Mouse (Mus musculus) midbrain, embryonic 13.5 days (tissue): ENCODE data around the gene Kcnq2. TPM values are rescaled to one million over a fixed set of nuclear protein-coding genes. Genes with fewer than 3 reads are reported as not detected.

ENCODE experiments used
- ATAC-seq: fragments of 200-750 bp; cut with Nextera tagmentation; 2 replicates; pipeline ENCODE4 v1.8.0; 2017; ENCODE audit warnings: mild to moderate bottlenecking, moderate TSS enrichment, moderate library complexity
- H3K27ac ChIP-seq: fragments of 300-500 bp; sonication (generic); 2 replicates; pipeline ENCODE4 v1.5.1; 2015; ENCODE audit warnings: inconsistent platforms, mild to moderate bottlenecking, moderate library complexity
- H3K27me3 ChIP-seq: fragments of 300-500 bp; sonication (generic); 2 replicates; pipeline ENCODE4 v1.6.1; 2015; ENCODE audit warnings: mild to moderate bottlenecking, inconsistent platforms
- H3K36me3 ChIP-seq: fragments of 300-500 bp; sonication (generic); 2 replicates; pipeline ENCODE4 v1.6.1; 2015; ENCODE audit warnings: mild to moderate bottlenecking, inconsistent platforms
- H3K4me1 ChIP-seq: fragments of 300-500 bp; sonication (generic); replicated peaks from 2 replicates; pipeline ENCODE4 v1.6.1; 2015; ENCODE audit warnings: inconsistent platforms
- H3K4me2 ChIP-seq: fragments of 300-500 bp; sonication (generic); replicated peaks from 2 replicates; pipeline ENCODE4 v1.6.1; 2015; ENCODE audit warnings: moderate library complexity, mild to moderate bottlenecking, inconsistent platforms
- H3K4me3 ChIP-seq: fragments of 300-500 bp; sonication (generic); replicated peaks from 2 replicates; pipeline ENCODE4 v1.5.1; 2015; ENCODE audit warnings: mild to moderate bottlenecking, inconsistent platforms
- H3K9ac ChIP-seq: fragments of 300-500 bp; sonication (generic); replicated peaks from 2 replicates; pipeline ENCODE4 v1.6.1; 2015; ENCODE audit warnings: mild to moderate bottlenecking, inconsistent platforms
- H3K9me3 ChIP-seq: fragments of 300-500 bp; sonication (generic); 2 replicates; pipeline ENCODE4 v1.6.1; 2016; ENCODE audit warnings: mild to moderate bottlenecking, inconsistent platforms
- WGBS: fragments of 180-500 bp; shearing (Covaris S2); methylation state at CpG from one replicate; pipeline ENCODE4 v1.1.7; 2015; 5-methylcytosine and 5-hydroxymethylcytosine counted together
- polyA plus RNA-seq: library from polyadenylated mRNA; unstranded; fragments of >200 nt; fragmentation: Nextera tagmentation; extraction: Ambion mirVana; gene quantifications from 2 replicates; pipeline ENCODE4 v1.2.1, GENCODE M21; 2015

Gene Kcnq2
- polyA plus RNA-seq, 1 experiment from 2014 or later, result 47.3 TPM

GRCm38 (mm10) chr2:181156248-181157121, 21.4 kb upstream of the Kcnq2 start, which contains the start of gene Eef1a2:
Gene Eef1a2 (minus strand): TSS chr2:181157014.
- no peaks in the 10 kb centered on the region for H3K9me3 ChIP-seq
- H3K27ac ChIP-seq, result peak within 1 kb of the TSS; percentile 86
- H3K27me3 ChIP-seq, result peaks cover 31% of the 10 kb centered on the region
- peak within 1 kb of the TSS; percentile 52 for H3K4me3 ChIP-seq
- peaks cover 59% of the 10 kb centered on the region for H3K4me1 ChIP-seq
- 3% methylated on average over 55 of the region's 55 CpGs for WGBS
- peak within 1 kb of the TSS; percentile 77 for H3K9ac ChIP-seq
- H3K36me3 ChIP-seq, result peaks cover 6% of the 10 kb centered on the region; the same call in 1 of the 2 replicates
- H3K4me2 ChIP-seq, result peak within 1 kb of the TSS; percentile 61
- ATAC-seq, result peak; percentile 77

- H3K9me3 ChIP-seq, result no peaks in the 10 kb centered on the region
- peaks cover 37% of the 10 kb centered on the region for H3K27me3 ChIP-seq
- H3K9ac ChIP-seq, result peak overlapping the region; percentile 77
- peak overlapping the region; percentile 52 for H3K4me3 ChIP-seq
- ATAC-seq, result peak; percentile 7; the same call in 1 of the 2 replicates
- peaks cover 59% of the 10 kb centered on the region for H3K4me1 ChIP-seq
- no peak overlapping the region for H3K27ac ChIP-seq
- peaks cover 6% of the 10 kb centered on the region; the same call in 1 of the 2 replicates for H3K36me3 ChIP-seq
- peak overlapping the region; percentile 61 for H3K4me2 ChIP-seq
- WGBS, result 68% methylated on average over 4 of the region's 4 CpGs
Measured at GRCm38 (mm10) chr2:181155801-181156200, 20.7 kb upstream of the Kcnq2 start.

- peak overlapping the region; percentile 61 for H3K4me2 ChIP-seq
- 87% methylated on average over 8 of the region's 8 CpGs for WGBS
- H3K4me3 ChIP-seq, result no peak overlapping the region
- no peak overlapping the region; the same call in 1 of the 2 replicates for H3K9ac ChIP-seq
- no peak for ATAC-seq
- peaks cover 8% of the 10 kb centered on the region; the same call in 1 of the 2 replicates for H3K36me3 ChIP-seq
- peaks cover 54% of the 10 kb centered on the region for H3K4me1 ChIP-seq
- H3K27me3 ChIP-seq, result peaks cover 45% of the 10 kb centered on the region
- H3K9me3 ChIP-seq, result no peaks in the 10 kb centered on the region
- H3K27ac ChIP-seq, result no peak overlapping the region
Measured at GRCm38 (mm10) chr2:181154831-181155415, 19.8 kb upstream of the Kcnq2 start.

- Histone ChIP-seq H3K27ac (no peak overlapping the region), H3K9me3 (no peaks in the 10 kb centered on the region), H3K9ac (no peak overlapping the region; the same call in 1 of the 2 replicates), H3K4me2 (0 out of 2 replicates have a peak overlapping the region, but pooled peaks have one; percentile 61), H3K36me3 (peaks cover 14% of the 10 kb centered on the region), H3K4me1 (peaks cover 48% of the 10 kb centered on the region), H3K4me3 (no peak overlapping the region), H3K27me3 (peaks cover 50% of the 10 kb centered on the region)
- ATAC-seq, result no peak
- 88% methylated on average over 3 of the region's 3 CpGs for WGBS
Measured at GRCm38 (mm10) chr2:181154361-181154760, 19.3 kb upstream of the Kcnq2 start.

GRCm38 (mm10) chr2:181153837-181154236, 18.7 kb upstream of the Kcnq2 start:
- Histone ChIP-seq H3K9ac (no peak overlapping the region), H3K27ac (no peak overlapping the region), H3K4me3 (no peak overlapping the region), H3K4me1 (peaks cover 43% of the 10 kb centered on the region), H3K27me3 (peaks cover 54% of the 10 kb centered on the region), H3K36me3 (peaks cover 15% of the 10 kb centered on the region), H3K4me2 (no peak overlapping the region), H3K9me3 (no peaks in the 10 kb centered on the region)
- WGBS, result 0% methylated on average over 1 of the region's 1 CpGs
- no peak for ATAC-seq

GRCm38 (mm10) chr2:181153131-181153530, 18.0 kb upstream of the Kcnq2 start:
- peaks cover 58% of the 10 kb centered on the region for H3K27me3 ChIP-seq
- no peak overlapping the region for H3K9ac ChIP-seq
- H3K4me3 ChIP-seq, result no peak overlapping the region
- peaks cover 15% of the 10 kb centered on the region for H3K36me3 ChIP-seq
- ATAC-seq, result no peak
- no peaks in the 10 kb centered on the region for H3K9me3 ChIP-seq
- H3K4me1 ChIP-seq, result peaks cover 44% of the 10 kb centered on the region
- no peak overlapping the region for H3K27ac ChIP-seq
- H3K4me2 ChIP-seq, result no peak overlapping the region
- WGBS, result 96% methylated on average over 1 of the region's 1 CpGs

GRCm38 (mm10) chr2:181152701-181153100, 17.6 kb upstream of the Kcnq2 start:
- H3K27ac ChIP-seq, result no peak overlapping the region
- WGBS, result 94% methylated on average over 17 of the region's 17 CpGs
- no peaks in the 10 kb centered on the region for H3K9me3 ChIP-seq
- no peak overlapping the region for H3K9ac ChIP-seq
- H3K4me3 ChIP-seq, result no peak overlapping the region
- H3K36me3 ChIP-seq, result peaks cover 15% of the 10 kb centered on the region
- H3K27me3 ChIP-seq, result peaks cover 58% of the 10 kb centered on the region
- ATAC-seq, result no peak
- H3K4me2 ChIP-seq, result no peak overlapping the region
- H3K4me1 ChIP-seq, result peaks cover 45% of the 10 kb centered on the region

GRCm38 (mm10) chr2:181150281-181150680, 15.2 kb upstream of the Kcnq2 start:
- peaks cover 15% of the 10 kb centered on the region for H3K36me3 ChIP-seq
- ATAC-seq, result no peak
- H3K9me3 ChIP-seq, result no peaks in the 10 kb centered on the region
- no peak overlapping the region for H3K4me3 ChIP-seq
- peaks cover 53% of the 10 kb centered on the region for H3K27me3 ChIP-seq
- no peak overlapping the region for H3K9ac ChIP-seq
- H3K4me1 ChIP-seq, result peaks cover 27% of the 10 kb centered on the region
- WGBS, result 78% methylated on average over 6 of the region's 6 CpGs
- H3K4me2 ChIP-seq, result no peak overlapping the region
- H3K27ac ChIP-seq, result no peak overlapping the region

GRCm38 (mm10) chr2:181148318-181148955, 13.3 kb upstream of the Kcnq2 start:
- 16% methylated on average over 28 of the region's 31 CpGs for WGBS
- Histone ChIP-seq H3K27me3 (peaks cover 53% of the 10 kb centered on the region), H3K4me3 (peak overlapping the region; percentile 43), H3K27ac (no peak overlapping the region), H3K9ac (peak overlapping the region; percentile 55; the same call in 1 of the 2 replicates), H3K36me3 (peaks cover 15% of the 10 kb centered on the region), H3K9me3 (no peaks in the 10 kb centered on the region), H3K4me2 (peak overlapping the region; percentile 81), H3K4me1 (peaks cover 15% of the 10 kb centered on the region)
- no peak for ATAC-seq

- Histone ChIP-seq H3K9me3 (no peaks in the 10 kb centered on the region), H3K9ac (peak overlapping the region; percentile 55), H3K4me1 (peaks cover 15% of the 10 kb centered on the region), H3K4me2 (peak overlapping the region; percentile 81), H3K27ac (no peak overlapping the region), H3K27me3 (peaks cover 46% of the 10 kb centered on the region), H3K36me3 (peaks cover 11% of the 10 kb centered on the region), H3K4me3 (peak overlapping the region; percentile 43)
- peak; percentile 62 for ATAC-seq
- under 1% methylated on average over 46 of the region's 61 CpGs for WGBS
Measured at GRCm38 (mm10) chr2:181147546-181148317, 12.6 kb upstream of the Kcnq2 start.

GRCm38 (mm10) chr2:181146976-181147545, 12.0 kb upstream of the Kcnq2 start:
- Histone ChIP-seq H3K9ac (no peak overlapping the region), H3K9me3 (no peaks in the 10 kb centered on the region), H3K27me3 (peaks cover 42% of the 10 kb centered on the region), H3K27ac (no peak overlapping the region), H3K4me3 (peak overlapping the region; percentile 43), H3K4me1 (peaks cover 15% of the 10 kb centered on the region), H3K36me3 (peaks cover 9% of the 10 kb centered on the region), H3K4me2 (peak overlapping the region; percentile 81)
- 59% methylated on average over 4 of the region's 4 CpGs for WGBS
- ATAC-seq, result no peak
